Mouse (Mus musculus): ENCODE data around the gene Defb19. TPM values are rescaled to one million over a fixed set of nuclear protein-coding genes. Genes with fewer than 3 reads are reported as not detected.

Defb19 gene
- total RNA-seq, 2 experiments from 2014 or later: not detected

GRCm38 (mm10) chr2:152588450-152588849 lies 8.3 kb upstream of the Defb19 start:
- no peak for DNase-seq
- intact Hi-C loops (cut with DNase I): no loop called here

GRCm38 (mm10) chr2:152586926-152587560 lies 6.9 kb upstream of the Defb19 start:
- intact Hi-C loops (cut with DNase I): no loop called here
- peak; percentile 10 for DNase-seq

GRCm38 (mm10) chr2:152580612-152581011 lies 500 bp upstream of the Defb19 start:
- DNase-seq: no peak

GRCm38 (mm10) chr2:152573484-152573883 lies 6.6 kb downstream of the Defb19 start:
- intact Hi-C loops (cut with DNase I): no loop called here
- DNase-seq: no peak

More at GRCm38 (mm10) chr2:152580612-152581011, 500 bp upstream of the Defb19 start:
- intact Hi-C loops (cut with DNase I): no loop called here

GRCm38 (mm10) chr2:152572114-152572794 lies 7.9 kb downstream of the Defb19 start, which contains the start of gene Defb21:
Gene Defb21, plus strand, starts transcription at chr2:152572744.
- DNase-seq: peak; percentile 16
- intact Hi-C loops (cut with DNase I): no loop called here

GRCm38 (mm10) chr2:152570313-152570712 lies 9.8 kb downstream of the Defb19 start:
- no peak for DNase-seq
- intact Hi-C loops (cut with DNase I): no loop called here

- no peak for DNase-seq
- intact Hi-C loops (cut with DNase I): no loop called here
Observed at GRCm38 (mm10) chr2:152569881-152570280, 10.2 kb downstream of the Defb19 start.

GRCm38 (mm10) chr2:152569038-152569437 lies 11.1 kb downstream of the Defb19 start, which contains the start of gene Gm17416:
Gene Gm17416, plus strand, starts transcription at chr2:152569338.
- no peak for DNase-seq
- intact Hi-C loops (cut with DNase I): no loop called here

- no peak for DNase-seq
- intact Hi-C loops (cut with DNase I): no loop called here
Observed at GRCm38 (mm10) chr2:152556655-152557054, 23.5 kb downstream of the Defb19 start.

- peak; percentile 59 for DNase-seq
- intact Hi-C loops (cut with DNase I): no loop called here
Observed at GRCm38 (mm10) chr2:152553774-152554423, 26.2 kb downstream of the Defb19 start.

GRCm38 (mm10) chr2:152548124-152548523 lies 32.0 kb downstream of the Defb19 start:
- DNase-seq: no peak
- intact Hi-C loops (cut with DNase I): no loop called here

GRCm38 (mm10) chr2:152544691-152545090 lies 35.4 kb downstream of the Defb19 start:
- intact Hi-C loops (cut with DNase I): loop anchor here (2.0 kb wide), 1 partner anchor 76 kb away; no protein-coding TSS in a partner anchor
- peak; percentile 64 for DNase-seq

- intact Hi-C loops (cut with DNase I): no loop called here
- DNase-seq: no peak
Observed at GRCm38 (mm10) chr2:152543478-152543877, 36.6 kb downstream of the Defb19 start.

GRCm38 (mm10) chr2:152542897-152543296 lies 37.2 kb downstream of the Defb19 start:
- intact Hi-C loops (cut with DNase I): no loop called here
- DNase-seq: no peak

- intact Hi-C loops (cut with DNase I): no loop called here
- no peak for DNase-seq
Observed at GRCm38 (mm10) chr2:152541979-152542378, 38.1 kb downstream of the Defb19 start.

GRCm38 (mm10) chr2:152539944-152540710 lies 40.0 kb downstream of the Defb19 start, which contains the start of gene Defb29:
Gene Defb29, minus strand, starts transcription at chr2:152540098.
- DNase-seq: peak; percentile 4
- intact Hi-C loops (cut with DNase I): no loop called here

Other genes with a start within 250 kb of the Defb19 start
- gene Rbck1, start 247.7 kb downstream of the Defb19 start, total RNA-seq (2021): 100 to 1,000 TPM; 123 to 134 TPM
- gene Trib3, start 236.3 kb downstream of the Defb19 start, total RNA-seq (2021): 1 to 10 TPM in 1 of 2 experiments, under 1 TPM in 1; 0.92 to 1.4 TPM
- 10 to 100 TPM; 18.7 to 27.1 TPM for gene Nrsn2, start 203.7 kb downstream of the Defb19 start, total RNA-seq (2021)
- gene Sox12, start 182.2 kb downstream of the Defb19 start, total RNA-seq (2021): 100 to 1,000 TPM; 102 to 105 TPM
- gene Zcchc3, start 165.3 kb downstream of the Defb19 start, total RNA-seq (2021): 10 to 100 TPM; 12.5 to 13.8 TPM
- 1 to 10 TPM; 2.6 to 3.1 TPM for gene 6820408C15Rik, start 164.7 kb downstream of the Defb19 start, total RNA-seq (2021)
- not detected for gene Defb23, start 115.7 kb downstream of the Defb19 start, total RNA-seq (2021)
- not detected for gene Defb20, start 103.2 kb downstream of the Defb19 start, total RNA-seq (2021)
- gene Defb22, start 90.2 kb downstream of the Defb19 start, total RNA-seq (2021): not detected
- gene Defb26, start 68.6 kb downstream of the Defb19 start, total RNA-seq (2021): not detected
- not detected for gene Defb28, start 62.1 kb downstream of the Defb19 start, total RNA-seq (2021)
- not detected for gene Defb29, start 40.2 kb downstream of the Defb19 start, total RNA-seq (2021)
- gene Gm17416, start 11.0 kb downstream of the Defb19 start, total RNA-seq (2021): not detected
- not detected for gene Defb21, start 7.6 kb downstream of the Defb19 start, total RNA-seq (2021)
- gene Defb45, start 19.1 kb upstream of the Defb19 start, total RNA-seq (2021): not detected
- not detected for gene Defb36, start 24.0 kb upstream of the Defb19 start, total RNA-seq (2021)
- gene Defb25, start 42.7 kb upstream of the Defb19 start, total RNA-seq (2021): not detected
- gene Rem1, start 46.6 kb upstream of the Defb19 start, total RNA-seq (2021): under 1 TPM; 0.62 to 0.86 TPM
- gene H13, start 89.1 kb upstream of the Defb19 start, total RNA-seq (2021): 100 to 1,000 TPM; 149 to 160 TPM
- 10 to 100 TPM; 30.4 to 32.5 TPM for gene Mcts2, start 106.7 kb upstream of the Defb19 start, total RNA-seq (2021)
- 10 to 100 TPM; 25.6 to 27.6 TPM for gene Id1, start 155.9 kb upstream of the Defb19 start, total RNA-seq (2021)
- gene Cox4i2, start 173.9 kb upstream of the Defb19 start, total RNA-seq (2021): 1 to 10 TPM; 1.7 to 1.9 TPM

Data from left cerebral cortex, postnatal 4 days (tissue).